Mouse (Mus musculus): ENCODE data around the gene Rgs6. TPM values are rescaled to one million over a fixed set of nuclear protein-coding genes. Genes with fewer than 3 reads are reported as not detected.

Rgs6 gene
- total and polyA plus RNA-seq, 2 experiments: 0.09 TPM; not detected in 1

DNA sequence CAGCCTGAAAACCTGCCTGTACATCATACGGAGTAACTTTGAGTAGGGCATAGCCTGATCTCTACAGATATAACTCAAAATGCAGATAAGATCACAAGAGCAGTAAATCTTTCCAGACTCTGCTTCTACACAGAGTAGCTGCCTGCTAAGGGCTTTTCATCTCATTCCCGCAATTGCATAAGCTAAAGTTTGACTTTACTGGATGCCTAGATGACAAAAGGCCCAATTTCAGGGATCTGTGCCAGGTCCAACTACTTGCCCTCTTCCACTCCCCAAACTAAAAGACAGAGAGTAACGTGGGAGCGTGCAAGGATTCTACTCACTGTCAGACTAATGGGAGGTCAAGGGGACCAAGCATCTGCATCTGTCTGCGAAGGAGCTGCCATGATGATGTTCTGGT is 292.6 kb downstream of the Rgs6 start:
- no peaks in the 10 kb centered on the region for H3K27me3 ChIP-seq (ENCODE audit: control insufficient read depth, insufficient read depth, low read length)
- no peaks in the 10 kb centered on the region for H3K79me2 ChIP-seq (ENCODE audit: control insufficient read depth, insufficient read depth, low read length)
- H3K27ac ChIP-seq (replicated peaks; ENCODE audit: insufficient read depth, low read depth, low read length): no peak overlapping the region
- WGBS: 65% methylated on average over 5 of the region's 5 CpGs
- H3K4me1 ChIP-seq (ENCODE audit: control insufficient read depth, insufficient read depth, low read length): peaks cover 5% of the 10 kb centered on the region
- peak; percentile 51 for DNase-seq (ENCODE audit: extremely low read depth, low read depth, low spot score)
- no peaks in the 10 kb centered on the region for H3K36me3 ChIP-seq (ENCODE audit: control insufficient read depth, insufficient read depth, low read length)
- TF ChIP-seq POLR2A (IDR thresholded peaks at IDR 0.05; ENCODE audit: extremely low read depth, insufficient read depth, low read length): no peak
- no peak for TF ChIP-seq CTCF (IDR thresholded peaks at IDR 0.05; ENCODE audit: low read depth, low read length)
- no peak overlapping the region for H3K9ac ChIP-seq (ENCODE audit: low read depth, low read length)
- H3K4me3 ChIP-seq (ENCODE audit: insufficient read depth, low read depth, low read length): no peak overlapping the region

DNA sequence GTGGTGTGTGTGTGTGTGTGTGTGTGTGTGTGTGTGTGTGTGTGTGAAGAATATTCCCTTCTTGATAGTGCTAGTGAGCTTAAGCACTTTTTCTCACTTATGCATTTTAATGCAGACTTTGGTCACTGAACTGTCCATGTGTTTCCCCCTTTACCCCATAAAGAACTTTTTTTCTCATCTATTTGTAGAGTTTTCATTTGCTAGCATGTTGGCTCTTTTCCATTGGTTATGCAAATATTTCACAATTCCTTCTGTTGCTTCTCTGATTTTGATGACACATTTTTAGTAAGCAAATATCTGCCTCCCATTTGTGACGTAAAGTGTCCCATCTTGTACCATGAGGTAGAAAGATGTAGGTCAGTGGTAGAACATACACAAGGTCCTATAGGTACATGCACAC is 295.0 kb downstream of the Rgs6 start:
- DNase-seq (ENCODE audit: extremely low read depth, low read depth, low spot score): peak; percentile 96
- TF ChIP-seq CTCF (IDR thresholded peaks at IDR 0.05; ENCODE audit: low read depth, low read length) (no peak), POLR2A (IDR thresholded peaks at IDR 0.05; ENCODE audit: extremely low read depth, insufficient read depth, low read length) (no peak)
- Histone ChIP-seq H3K4me3 (ENCODE audit: insufficient read depth, low read depth, low read length) (no peak overlapping the region), H3K9ac (ENCODE audit: low read depth, low read length) (no peak overlapping the region), H3K79me2 (ENCODE audit: control insufficient read depth, insufficient read depth, low read length) (no peaks in the 10 kb centered on the region), H3K4me1 (ENCODE audit: control insufficient read depth, insufficient read depth, low read length) (peaks cover 5% of the 10 kb centered on the region), H3K27ac (replicated peaks; ENCODE audit: insufficient read depth, low read depth, low read length) (no peak overlapping the region), H3K36me3 (ENCODE audit: control insufficient read depth, insufficient read depth, low read length) (no peaks in the 10 kb centered on the region), H3K27me3 (ENCODE audit: control insufficient read depth, insufficient read depth, low read length) (no peaks in the 10 kb centered on the region)
- WGBS: 28% methylated on average over 1 of the region's 1 CpGs

DNA sequence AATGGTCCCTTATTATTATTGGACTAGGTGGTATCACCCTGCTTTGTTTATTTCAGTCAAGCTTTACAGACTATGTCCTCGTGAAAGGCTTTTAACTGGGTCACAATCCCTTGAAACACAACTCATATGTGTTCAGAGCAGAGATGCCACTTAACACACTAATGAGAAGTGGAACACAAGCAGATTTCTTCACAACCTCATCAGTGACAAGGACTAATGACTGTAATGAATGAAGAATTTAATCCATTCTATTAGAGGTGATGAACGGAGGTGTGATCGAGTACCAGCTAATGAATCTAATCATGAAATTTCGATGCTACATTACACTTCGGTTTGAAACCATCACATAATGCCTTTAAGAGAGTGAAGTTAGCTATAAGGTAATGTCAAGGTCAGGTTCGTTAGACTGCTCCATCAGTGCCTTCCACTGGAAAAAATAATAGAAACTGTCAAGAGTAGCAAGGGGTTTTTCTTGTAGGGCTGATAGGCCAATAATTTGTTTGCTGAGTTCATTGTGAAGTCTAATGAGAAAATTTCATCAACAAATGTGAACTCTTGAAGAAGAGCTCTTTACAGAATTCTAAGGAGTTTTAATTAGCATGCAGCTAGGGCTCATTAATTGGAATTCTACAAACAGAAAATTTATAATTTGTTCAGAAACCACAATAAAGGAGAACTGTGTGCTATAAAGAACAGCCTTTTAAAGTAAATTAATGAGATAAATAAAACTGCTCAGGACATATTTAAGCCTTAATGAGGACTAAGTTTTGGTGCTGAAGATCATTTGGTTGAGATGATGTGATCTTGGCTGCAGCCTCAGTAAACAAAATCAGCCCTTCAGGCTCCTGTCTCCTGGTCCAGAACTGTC is 307.1 kb downstream of the Rgs6 start:
- no peaks in the 10 kb centered on the region for H3K27me3 ChIP-seq (ENCODE audit: control insufficient read depth, insufficient read depth, low read length)
- WGBS: 89% methylated on average over 6 of the region's 6 CpGs

DNA sequence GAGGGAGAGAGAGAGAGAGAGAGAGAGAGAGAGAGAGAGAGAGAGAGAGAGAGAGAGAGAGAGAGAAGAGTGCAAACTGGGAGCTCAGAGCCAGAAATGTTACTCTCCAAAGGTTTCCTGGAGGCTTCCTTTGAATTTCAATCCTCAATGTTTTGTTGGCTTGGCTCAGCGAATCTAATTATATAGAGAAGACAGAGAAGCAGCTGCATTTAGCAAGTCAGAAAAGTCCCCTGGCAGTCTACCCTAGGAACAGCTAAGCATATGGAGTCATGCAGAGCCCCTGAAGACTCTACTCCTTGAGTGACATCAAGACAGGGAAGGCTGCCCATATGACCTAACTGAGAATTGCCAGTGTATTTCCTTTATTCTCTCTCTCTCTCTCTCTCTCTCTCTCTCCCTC is 317.7 kb downstream of the Rgs6 start:
- H3K27ac ChIP-seq (replicated peaks; ENCODE audit: insufficient read depth, low read depth, low read length): no peak overlapping the region
- H3K9ac ChIP-seq (ENCODE audit: low read depth, low read length): no peak overlapping the region
- no peak for TF ChIP-seq CTCF (IDR thresholded peaks at IDR 0.05; ENCODE audit: low read depth, low read length)
- no peak for TF ChIP-seq POLR2A (IDR thresholded peaks at IDR 0.05; ENCODE audit: extremely low read depth, insufficient read depth, low read length)
- H3K4me3 ChIP-seq (ENCODE audit: insufficient read depth, low read depth, low read length): no peak overlapping the region
- no peaks in the 10 kb centered on the region for H3K79me2 ChIP-seq (ENCODE audit: control insufficient read depth, insufficient read depth, low read length)
- 81% methylated on average over 1 of the region's 1 CpGs for WGBS
- no peaks in the 10 kb centered on the region for H3K27me3 ChIP-seq (ENCODE audit: control insufficient read depth, insufficient read depth, low read length)
- H3K4me1 ChIP-seq (ENCODE audit: control insufficient read depth, insufficient read depth, low read length): no peaks in the 10 kb centered on the region
- no peak for DNase-seq (ENCODE audit: extremely low read depth, low read depth, low spot score)
- no peaks in the 10 kb centered on the region for H3K36me3 ChIP-seq (ENCODE audit: control insufficient read depth, insufficient read depth, low read length)

More for the DNA sequence above, 307.1 kb downstream of the Rgs6 start:
- DNase-seq (ENCODE audit: extremely low read depth, low read depth, low spot score): no peak
- no peaks in the 10 kb centered on the region for H3K36me3 ChIP-seq (ENCODE audit: control insufficient read depth, insufficient read depth, low read length)
- H3K79me2 ChIP-seq (ENCODE audit: control insufficient read depth, insufficient read depth, low read length): no peaks in the 10 kb centered on the region
- no peaks in the 10 kb centered on the region for H3K4me1 ChIP-seq (ENCODE audit: control insufficient read depth, insufficient read depth, low read length)
- H3K27ac ChIP-seq (replicated peaks; ENCODE audit: insufficient read depth, low read depth, low read length): no peak overlapping the region
- H3K9ac ChIP-seq (ENCODE audit: low read depth, low read length): no peak overlapping the region
- no peak overlapping the region for H3K4me3 ChIP-seq (ENCODE audit: insufficient read depth, low read depth, low read length)
- TF ChIP-seq POLR2A (IDR thresholded peaks at IDR 0.05; ENCODE audit: extremely low read depth, insufficient read depth, low read length): no peak
- no peak for TF ChIP-seq CTCF (IDR thresholded peaks at IDR 0.05; ENCODE audit: low read depth, low read length)

DNA sequence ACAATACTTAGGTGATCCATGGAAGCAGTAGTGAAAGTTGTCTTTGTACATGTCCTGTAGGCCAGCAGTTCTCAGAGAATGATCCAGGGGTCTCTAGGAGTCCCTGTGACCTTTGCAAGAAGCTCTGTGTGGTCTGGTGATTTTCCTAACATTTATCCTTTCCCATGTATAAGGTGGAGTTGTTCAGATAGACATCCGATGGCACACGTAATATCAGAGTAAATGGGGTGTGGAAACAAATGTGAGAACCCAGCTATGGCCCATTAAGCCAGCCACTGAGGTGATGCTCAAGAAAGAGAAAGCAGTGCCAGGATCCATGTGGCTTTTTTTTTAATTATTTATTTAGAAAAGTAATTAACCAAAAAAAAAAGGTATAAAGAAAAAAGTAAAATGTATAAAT is 322.8 kb downstream of the Rgs6 start:
- Histone ChIP-seq H3K27ac (replicated peaks; ENCODE audit: insufficient read depth, low read depth, low read length) (no peak overlapping the region), H3K79me2 (ENCODE audit: control insufficient read depth, insufficient read depth, low read length) (no peaks in the 10 kb centered on the region), H3K36me3 (ENCODE audit: control insufficient read depth, insufficient read depth, low read length) (no peaks in the 10 kb centered on the region), H3K4me1 (ENCODE audit: control insufficient read depth, insufficient read depth, low read length) (peaks cover 16% of the 10 kb centered on the region), H3K9ac (ENCODE audit: low read depth, low read length) (no peak overlapping the region), H3K27me3 (ENCODE audit: control insufficient read depth, insufficient read depth, low read length) (no peaks in the 10 kb centered on the region), H3K4me3 (ENCODE audit: insufficient read depth, low read depth, low read length) (no peak overlapping the region)
- TF ChIP-seq CTCF (IDR thresholded peaks at IDR 0.05; ENCODE audit: low read depth, low read length) (no peak), POLR2A (IDR thresholded peaks at IDR 0.05; ENCODE audit: extremely low read depth, insufficient read depth, low read length) (no peak)
- DNase-seq (ENCODE audit: extremely low read depth, low read depth, low spot score): no peak
- 95% methylated on average over 2 of the region's 2 CpGs for WGBS

DNA sequence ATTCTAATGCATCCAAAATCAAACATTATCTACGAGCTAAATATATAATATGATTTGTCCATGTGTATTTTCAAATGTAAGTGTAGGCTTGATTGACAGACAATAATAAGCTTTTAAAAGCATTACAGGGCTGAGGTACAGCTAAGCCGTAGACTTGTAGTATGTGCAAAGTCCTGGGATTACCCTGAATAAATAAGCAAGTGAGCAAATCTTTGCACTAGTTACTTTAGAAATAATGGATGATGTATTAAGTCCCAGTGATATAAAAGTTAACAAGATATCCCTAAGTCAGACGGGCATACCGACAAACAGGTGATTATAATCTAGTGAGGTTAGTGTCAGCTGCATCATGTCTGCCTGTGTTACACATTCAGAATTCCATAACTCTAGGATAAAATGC is 326.0 kb downstream of the Rgs6 start:
- H3K27me3 ChIP-seq (ENCODE audit: control insufficient read depth, insufficient read depth, low read length): no peaks in the 10 kb centered on the region
- 34% methylated on average over 4 of the region's 4 CpGs for WGBS
- no peaks in the 10 kb centered on the region for H3K36me3 ChIP-seq (ENCODE audit: control insufficient read depth, insufficient read depth, low read length)
- peak overlapping the region; percentile 85 for H3K27ac ChIP-seq (replicated peaks; ENCODE audit: insufficient read depth, low read depth, low read length)
- no peak overlapping the region for H3K4me3 ChIP-seq (ENCODE audit: insufficient read depth, low read depth, low read length)
- no peaks in the 10 kb centered on the region for H3K79me2 ChIP-seq (ENCODE audit: control insufficient read depth, insufficient read depth, low read length)
- peaks cover 17% of the 10 kb centered on the region for H3K4me1 ChIP-seq (ENCODE audit: control insufficient read depth, insufficient read depth, low read length)
- peak; percentile 90 for DNase-seq (ENCODE audit: extremely low read depth, low read depth, low spot score)
- H3K9ac ChIP-seq (ENCODE audit: low read depth, low read length): no peak overlapping the region
- TF ChIP-seq POLR2A (IDR thresholded peaks at IDR 0.05; ENCODE audit: extremely low read depth, insufficient read depth, low read length) (no peak), CTCF (IDR thresholded peaks at IDR 0.05; ENCODE audit: low read depth, low read length) (no peak)
